Mouse (Mus musculus): Measurements from ENCODE around the gene Sympk. TPM values are rescaled to one million over a fixed set of nuclear protein-coding genes. Genes with fewer than 3 reads are reported as not detected.

Sympk gene
- polyA plus RNA-seq (2012; rRNA removed): 35.0 and 43.7 TPM in 2 replicates

DNA sequence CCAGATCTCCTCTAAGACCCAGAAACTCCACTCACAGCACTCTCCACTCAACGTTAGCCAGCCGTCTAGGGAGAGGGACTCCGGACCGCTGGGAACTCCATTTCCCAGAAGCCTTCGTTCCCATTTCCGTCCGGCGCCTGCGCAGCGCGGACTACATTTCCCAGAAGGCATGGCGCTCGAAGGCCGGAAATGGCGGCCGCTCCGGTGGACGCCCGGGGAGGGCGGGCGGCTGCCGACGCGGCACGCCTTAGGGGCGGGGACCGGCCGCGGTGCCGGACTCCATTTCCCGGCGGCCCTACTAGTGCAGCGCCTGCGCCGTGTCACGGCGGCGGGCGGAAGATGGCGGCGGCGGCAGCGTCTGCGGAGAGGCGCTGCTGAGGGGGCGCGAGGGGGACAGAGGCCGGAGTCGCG lies at the start of gene Sympk:
Gene Sympk (plus strand): TSS at position 282 of the 411 bp plus-strand sequence.
- peak; percentile 82 for DNase-seq (ENCODE audit: low spot score)

GRCm38 (mm10) chr7:18978381-18978780 lies 45.8 kb upstream of the Sympk start:
- no peak for DNase-seq (ENCODE audit: low spot score)

GRCm38 (mm10) chr7:18986503-18986902 lies 37.7 kb upstream of the Sympk start:
- no peak for DNase-seq (ENCODE audit: low spot score)

DNA sequence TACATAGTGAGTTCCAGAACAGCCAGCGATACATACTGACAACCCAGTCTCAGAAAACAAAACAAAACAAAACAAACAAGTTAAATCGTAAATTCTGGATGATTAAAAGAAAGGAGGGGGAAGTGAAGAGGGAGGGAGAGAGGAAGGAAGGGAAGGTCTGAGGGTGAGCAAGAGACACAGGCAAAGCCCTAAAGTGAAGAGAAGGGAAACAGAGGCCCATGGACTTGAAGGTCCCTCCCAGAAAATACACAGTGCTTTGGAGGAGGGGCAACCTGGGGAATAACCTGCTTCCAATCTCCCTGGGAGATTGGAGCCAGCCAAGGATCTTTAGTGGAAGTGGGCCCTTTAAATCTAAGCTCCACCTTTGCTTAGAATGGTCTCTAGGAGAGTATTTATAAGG lies 37.1 kb upstream of the Sympk start, which contains the start of gene Nanos2:
Gene Nanos2 (plus strand): TSS at position 301 of the 400 bp plus-strand sequence.
- no peak for DNase-seq (ENCODE audit: low spot score)

- no peak for DNase-seq (ENCODE audit: low spot score)
These were observed 36.4 kb upstream of the Sympk start for GRCm38 (mm10) chr7:18987747-18988146.

- DNase-seq (ENCODE audit: low spot score): no peak
These were observed 35.4 kb upstream of the Sympk start for GRCm38 (mm10) chr7:18988780-18989179.

DNA sequence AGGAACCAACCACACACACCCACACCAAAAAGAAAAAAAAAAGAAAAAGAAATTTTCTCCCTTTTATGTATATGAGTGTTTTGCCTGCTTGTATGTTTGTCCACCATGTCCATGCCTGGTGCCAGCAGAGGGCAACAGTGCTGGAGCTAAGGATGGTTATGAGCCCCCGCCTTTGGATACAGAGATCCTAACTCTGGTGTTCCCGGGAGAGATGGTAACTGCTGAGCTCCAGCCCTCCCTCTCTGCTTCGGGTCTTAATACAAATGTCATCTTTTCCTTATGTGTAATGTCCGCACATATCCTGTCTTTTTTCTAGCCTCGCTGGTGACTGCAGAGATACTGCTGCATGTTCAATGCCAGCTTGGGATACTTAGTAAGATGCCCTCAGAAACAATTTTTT lies 34.2 kb upstream of the Sympk start:
- DNase-seq (ENCODE audit: low spot score): no peak

GRCm38 (mm10) chr7:18990601-18991295 lies 33.4 kb upstream of the Sympk start, which contains the start of gene Mypop:
Gene Mypop, plus strand, starts transcription at chr7:18991245.
- DNase-seq (ENCODE audit: low spot score): peak; percentile 98

- DNase-seq (ENCODE audit: low spot score): peak; percentile 36
These were observed 32.4 kb upstream of the Sympk start for GRCm38 (mm10) chr7:18991660-18992293.

- DNase-seq (ENCODE audit: low spot score): no peak
These were observed 31.9 kb upstream of the Sympk start for GRCm38 (mm10) chr7:18992294-18992675.

- no peak for DNase-seq (ENCODE audit: low spot score)
These were observed 31.1 kb upstream of the Sympk start for GRCm38 (mm10) chr7:18993036-18993435.

DNA sequence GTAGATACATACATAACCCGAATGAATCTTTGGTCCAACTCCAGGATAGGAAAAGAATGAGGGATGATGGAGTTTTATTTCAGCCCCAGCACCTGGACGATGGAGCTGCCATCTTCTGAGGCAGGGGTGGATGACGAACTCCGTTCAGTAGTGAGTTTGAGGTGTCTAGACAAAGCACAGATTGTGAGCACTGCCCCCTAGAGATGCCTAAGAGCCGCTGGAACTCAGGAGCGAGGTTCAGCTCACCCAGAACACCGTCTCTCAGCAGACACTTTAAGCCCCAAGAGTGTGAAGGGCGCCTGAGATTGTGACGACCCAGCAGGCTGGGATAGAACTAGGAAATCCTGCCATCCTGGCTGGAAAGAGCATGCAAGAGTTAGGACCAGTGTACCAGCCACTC lies 25.3 kb upstream of the Sympk start:
- no peak for DNase-seq (ENCODE audit: low spot score)

DNA sequence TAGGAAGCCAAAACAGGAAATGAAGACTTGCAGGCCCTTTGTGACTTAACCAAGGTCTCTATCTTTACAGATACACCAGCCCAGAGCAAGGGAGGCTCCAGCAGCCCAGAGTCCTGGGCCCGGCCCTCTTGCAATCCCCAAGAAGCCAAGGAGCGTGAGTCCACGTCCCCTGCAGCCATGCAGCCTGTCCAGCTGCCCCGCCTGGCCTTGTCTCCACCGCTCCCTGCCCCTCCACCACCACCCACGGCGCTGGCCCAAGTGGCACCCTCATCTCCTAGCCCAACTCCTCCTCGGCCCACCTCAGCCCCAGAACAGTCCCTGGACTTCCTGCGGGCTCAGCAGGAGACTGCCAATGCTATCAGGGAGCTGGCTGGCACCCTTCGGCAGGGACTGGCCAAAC lies 23.8 kb upstream of the Sympk start:
- peak; percentile 41 for DNase-seq (ENCODE audit: low spot score)

GRCm38 (mm10) chr7:19001066-19001806 lies 22.9 kb upstream of the Sympk start:
- peak; percentile 63 for DNase-seq (ENCODE audit: low spot score)

DNA sequence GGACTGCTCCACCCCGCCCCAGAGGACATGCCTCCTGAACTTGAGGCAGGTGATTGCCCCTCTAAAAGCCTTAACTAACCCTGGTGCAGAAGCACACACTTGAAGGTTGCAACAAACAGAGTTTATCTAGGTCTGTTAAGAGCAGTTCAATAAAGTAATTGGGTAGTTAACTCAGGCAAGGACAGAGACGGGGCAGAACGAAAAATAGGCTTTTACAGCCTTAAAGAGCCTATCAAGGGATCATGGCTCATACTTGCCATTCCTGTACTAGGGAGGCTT lies 22.4 kb upstream of the Sympk start:
- no peak for DNase-seq (ENCODE audit: low spot score)

GRCm38 (mm10) chr7:19002115-19002514 lies 22.1 kb upstream of the Sympk start:
- no peak for DNase-seq (ENCODE audit: low spot score)

GRCm38 (mm10) chr7:19002848-19003498 lies 21.2 kb upstream of the Sympk start:
- peak; percentile 45 for DNase-seq (ENCODE audit: low spot score)

GRCm38 (mm10) chr7:19003902-19004630 lies 20.1 kb upstream of the Sympk start, which contains the start of gene Irf2bp1:
Gene Irf2bp1, plus strand, starts transcription at chr7:19004044.
- peak; percentile 82 for DNase-seq (ENCODE audit: low spot score)

DNA sequence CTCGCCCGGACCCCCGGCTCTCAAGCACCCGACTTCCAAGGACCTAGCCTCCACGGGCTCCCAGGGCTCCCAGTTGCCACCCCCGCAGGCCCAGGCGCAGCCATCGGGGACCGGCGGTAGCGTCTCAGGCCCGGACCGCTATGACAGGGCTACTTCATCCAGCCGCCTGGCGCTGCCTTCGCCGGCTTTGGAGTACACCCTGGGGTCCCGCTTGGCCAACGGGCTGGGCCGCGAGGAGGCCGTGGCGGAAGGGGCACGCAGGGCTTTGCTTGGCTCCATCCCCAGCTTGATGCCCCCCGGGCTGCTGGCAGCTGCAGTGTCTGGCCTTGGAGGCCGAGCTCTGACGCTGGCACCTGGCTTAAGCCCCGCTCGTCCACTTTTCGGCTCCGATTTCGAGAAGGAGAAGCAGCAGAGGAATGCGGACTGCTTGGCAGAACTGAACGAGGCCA lies 19.5 kb upstream of the Sympk start:
- DNase-seq (ENCODE audit: low spot score): peak; percentile 44

- DNase-seq (ENCODE audit: low spot score): no peak
These were observed 18.6 kb upstream of the Sympk start for GRCm38 (mm10) chr7:19005417-19006121.

DNA sequence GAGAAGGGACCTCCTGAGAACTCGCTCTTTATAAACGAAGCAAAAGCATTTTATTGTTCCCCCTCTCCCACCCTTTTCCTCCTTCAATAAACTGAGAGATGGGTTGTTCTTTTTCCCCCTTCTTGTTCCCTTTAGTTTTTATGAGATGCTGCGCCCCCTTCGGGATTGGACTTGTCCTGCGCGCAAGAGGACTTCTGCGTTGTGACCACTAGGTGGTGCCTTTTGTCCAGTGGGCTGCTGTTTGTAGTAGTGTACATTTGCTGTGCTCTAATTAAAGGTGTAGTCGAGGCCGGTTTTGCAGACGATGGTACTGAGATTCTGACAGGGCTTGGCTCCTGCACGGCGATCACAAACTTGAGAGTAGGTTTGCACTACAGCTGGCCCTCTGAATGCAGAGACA lies 17.7 kb upstream of the Sympk start:
- no peak for DNase-seq (ENCODE audit: low spot score)

Data from urinary bladder, adult 2 months (tissue).